Mouse (Mus musculus) midbrain, embryonic 13.5 days (tissue): ENCODE measurements around the gene Rsf1. TPM values are rescaled to one million over a fixed set of nuclear protein-coding genes. Genes with fewer than 3 reads are reported as not detected.

ENCODE experiments used
- polyA plus RNA-seq: library from polyadenylated mRNA; unstranded; fragments of >200 nt; fragmentation: Nextera tagmentation; extraction: Ambion mirVana; gene quantifications from 2 replicates; pipeline ENCODE4 v1.2.1, GENCODE M21; 2015

Gene Rsf1
- polyA plus RNA-seq, 1 experiment from 2014 or later = 35.6 TPM

Other genes with a start within 250 kb of the Rsf1 start
- gene Usp35, start 247.9 kb upstream of the Rsf1 start, polyA plus RNA-seq = 2.6 and 2.8 TPM in 2 replicates
- gene Kctd21, start 247.6 kb upstream of the Rsf1 start, polyA plus RNA-seq = 6.9 and 8.3 TPM in 2 replicates
- gene Alg8, start 208.3 kb upstream of the Rsf1 start, polyA plus RNA-seq = 19.5 and 22.2 TPM in 2 replicates
- 395 and 403 TPM in 2 replicates for gene Ndufc2, start 179.9 kb upstream of the Rsf1 start, polyA plus RNA-seq
- gene Thrsp, start 162.2 kb upstream of the Rsf1 start, polyA plus RNA-seq = 0.81 and 0.89 TPM in 2 replicates
- 1.5 and 1.6 TPM in 2 replicates for gene Kctd14, start 128.6 kb upstream of the Rsf1 start, polyA plus RNA-seq
- gene Ints4, start 98.9 kb upstream of the Rsf1 start, polyA plus RNA-seq = 45.9 and 48.8 TPM in 2 replicates
- 46.6 and 50.5 TPM in 2 replicates for gene Aamdc, start 392 bp upstream of the Rsf1 start, polyA plus RNA-seq
- 194 and 201 TPM in 2 replicates for gene Clns1a, start 116.7 kb downstream of the Rsf1 start, polyA plus RNA-seq
- 9.7 and 10.8 TPM in 2 replicates for gene Aqp11, start 158.4 kb downstream of the Rsf1 start, polyA plus RNA-seq
- 145 and 152 TPM in 2 replicates for gene Pak1, start 208.7 kb downstream of the Rsf1 start, polyA plus RNA-seq